Mouse (Mus musculus) thymus, postnatal 4 days (tissue): ENCODE measurements at regions not wholly inside any gene's neighbourhood (a gene's known extent, or its start where the extent isn't known, plus 50 kb on each side); places are given as distances from the start of the nearest gene placed in this dataset.
A peak's percentile ranks its signal among the peaks of the same experiment; 100 is the strongest.
"Not testable (repeated sequence)": the region's sequence is repeated elsewhere in the genome, so short reads cannot be mapped to it uniquely, and the experiment has no call there.

Experiments
- DNase-seq: peaks from one replicate; pipeline ENCODE4 v3.0.0; 2021

DNA sequence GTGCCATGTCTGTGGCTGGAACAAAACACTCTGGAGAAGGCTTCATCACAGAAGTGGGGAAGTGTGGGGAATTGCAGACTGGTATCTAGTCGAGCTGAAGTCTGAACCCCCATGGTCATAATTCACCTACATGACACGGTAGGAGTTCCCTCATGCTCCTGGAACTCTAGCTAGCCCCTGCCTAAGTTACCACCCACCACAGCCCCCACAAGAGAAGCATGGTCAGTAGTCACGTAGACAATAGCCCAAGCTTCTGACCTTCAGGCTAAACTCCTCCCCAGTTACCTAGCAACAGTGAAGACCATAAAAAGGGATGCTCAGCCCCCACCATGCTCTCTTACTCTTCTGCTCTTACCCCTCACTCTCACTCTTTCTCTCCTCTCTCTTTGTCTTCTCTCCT lies 143.8 kb upstream of the Gm17728 start:
- DNase-seq, result not testable (repeated sequence)

DNA sequence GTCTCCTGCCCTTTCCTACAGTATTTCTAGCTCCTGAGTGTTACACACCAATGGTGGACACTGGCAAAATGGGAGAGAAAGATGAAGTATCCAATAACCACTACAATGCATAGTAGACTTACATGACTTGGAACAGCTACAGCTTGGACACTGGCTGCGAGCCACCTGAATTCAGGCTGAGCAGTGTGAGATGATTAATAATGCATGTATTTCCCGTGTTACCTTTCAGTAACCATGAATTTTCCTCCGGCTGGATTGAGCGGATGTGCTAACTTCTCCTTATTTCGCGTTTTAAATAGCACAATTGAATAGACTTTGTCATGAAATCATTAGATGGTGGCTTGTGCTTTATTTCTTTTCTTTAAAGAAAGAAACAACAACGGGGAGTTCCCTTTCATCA lies 142.4 kb upstream of the Gm17728 start:
- no peak for DNase-seq

DNA sequence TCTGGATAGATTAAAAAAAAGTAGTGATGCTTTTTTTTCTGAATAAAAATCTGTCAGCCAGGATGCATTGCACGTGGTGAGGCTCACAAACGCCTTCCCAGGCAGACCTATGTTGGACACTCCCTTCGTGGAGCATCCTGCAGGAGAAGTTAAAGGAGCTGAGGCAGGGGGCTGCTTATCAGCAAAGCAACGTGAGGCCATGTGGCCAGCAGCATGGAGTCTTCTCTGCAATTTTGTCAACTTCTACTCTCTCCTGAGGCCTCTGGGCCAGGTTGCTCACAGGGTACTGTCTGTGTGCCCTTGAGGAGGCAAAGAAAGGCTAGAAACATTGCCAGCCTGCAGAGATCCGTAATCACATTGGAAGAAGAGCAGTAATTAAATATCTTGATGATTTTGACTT lies 140.0 kb upstream of the Gm17728 start:
- no peak for DNase-seq

DNA sequence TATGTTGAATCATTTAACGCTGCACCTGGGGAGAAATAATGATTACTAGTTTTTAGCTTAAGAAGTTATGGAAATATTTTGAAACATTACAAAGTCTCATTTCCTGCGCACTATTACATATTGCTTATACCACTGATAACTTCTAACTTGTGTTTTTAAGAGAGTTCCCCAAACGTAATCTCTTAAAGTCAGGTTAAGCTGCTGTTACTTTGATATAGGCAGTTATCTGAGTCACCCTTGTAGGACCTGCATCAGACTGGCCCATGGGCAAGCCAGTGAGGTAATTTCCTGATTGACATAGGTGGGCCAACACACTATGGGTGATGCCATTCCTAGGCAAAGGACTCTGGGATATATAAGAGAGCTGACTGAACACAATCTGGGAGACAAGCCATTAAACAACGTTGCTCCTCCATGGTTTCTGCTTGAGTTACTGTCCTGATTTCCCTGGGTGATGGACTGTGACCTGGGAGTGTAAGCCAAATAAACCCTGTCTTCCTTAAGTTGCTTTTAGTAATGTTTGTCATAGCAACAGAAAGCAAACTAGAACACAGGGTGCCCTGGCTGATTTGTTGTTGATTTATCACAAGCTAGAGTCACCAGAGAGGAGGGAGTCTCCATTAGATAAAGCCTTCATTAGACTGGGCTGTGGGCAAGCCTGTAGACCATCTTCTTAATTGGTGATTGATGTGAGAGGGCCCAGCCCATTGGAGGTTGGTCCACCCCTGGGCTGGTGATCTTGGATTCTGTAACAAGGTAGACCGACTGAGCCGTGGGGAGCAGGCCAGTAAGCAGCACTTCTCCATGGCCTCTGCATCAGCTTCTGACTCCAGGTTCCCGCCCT lies 139.3 kb upstream of the Gm17728 start:
- DNase-seq, result no peak

- peak; percentile 20 for DNase-seq
Measured at GRCm38 (mm10) chr17:9286431-9286830, 135.4 kb upstream of the Gm17728 start.

- DNase-seq, result no peak
Measured at GRCm38 (mm10) chr17:9286834-9287233, 135.0 kb upstream of the Gm17728 start.

- DNase-seq, result no peak
Measured at GRCm38 (mm10) chr17:9287682-9288081, 134.2 kb upstream of the Gm17728 start.

DNA sequence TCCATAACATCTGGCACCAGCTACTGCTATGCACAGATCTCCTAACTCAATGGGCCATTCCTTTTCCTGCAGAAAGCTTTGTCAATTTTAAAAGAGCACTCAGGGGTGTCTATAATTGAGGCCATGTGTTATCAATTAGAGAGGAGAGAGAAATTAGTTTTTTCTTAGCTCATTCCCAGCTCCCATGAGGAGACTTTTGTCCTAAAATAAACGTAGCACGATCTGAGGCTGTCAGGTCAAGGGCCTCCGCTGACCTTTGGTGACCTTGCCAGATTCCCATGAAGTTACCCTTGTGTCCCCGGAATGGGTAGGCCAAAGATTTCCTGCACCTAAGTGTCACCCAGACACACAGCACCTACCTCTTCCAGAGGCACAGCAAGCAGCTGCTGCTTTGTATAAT lies 130.3 kb upstream of the Gm17728 start:
- DNase-seq, result no peak

- no peak for DNase-seq
Measured at GRCm38 (mm10) chr17:9292296-9292695, 129.6 kb upstream of the Gm17728 start.

GRCm38 (mm10) chr17:9296371-9296770 lies 125.5 kb upstream of the Gm17728 start:
- no peak for DNase-seq

GRCm38 (mm10) chr17:9298231-9298630 lies 123.6 kb upstream of the Gm17728 start:
- DNase-seq, result no peak

DNA sequence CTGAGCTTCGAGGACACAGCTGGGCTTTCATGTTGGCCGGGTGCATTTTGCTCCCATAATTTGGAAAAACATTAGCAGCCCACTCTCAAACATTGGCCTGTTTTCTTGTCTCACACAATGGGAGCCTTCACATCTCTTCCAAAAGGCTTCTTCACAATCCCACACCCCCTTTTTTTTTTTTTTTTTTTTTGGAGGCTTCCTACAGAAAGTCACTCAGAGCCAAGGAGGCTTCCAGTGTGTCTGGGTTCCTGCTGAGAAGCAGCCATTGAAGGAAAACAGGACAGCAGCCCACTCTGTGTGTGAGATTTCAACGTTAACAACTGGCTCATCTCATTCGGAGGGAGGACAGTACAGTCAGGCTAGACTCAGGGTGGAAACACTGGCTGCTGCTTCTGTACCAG lies 120.8 kb upstream of the Gm17728 start:
- DNase-seq, result no peak

DNA sequence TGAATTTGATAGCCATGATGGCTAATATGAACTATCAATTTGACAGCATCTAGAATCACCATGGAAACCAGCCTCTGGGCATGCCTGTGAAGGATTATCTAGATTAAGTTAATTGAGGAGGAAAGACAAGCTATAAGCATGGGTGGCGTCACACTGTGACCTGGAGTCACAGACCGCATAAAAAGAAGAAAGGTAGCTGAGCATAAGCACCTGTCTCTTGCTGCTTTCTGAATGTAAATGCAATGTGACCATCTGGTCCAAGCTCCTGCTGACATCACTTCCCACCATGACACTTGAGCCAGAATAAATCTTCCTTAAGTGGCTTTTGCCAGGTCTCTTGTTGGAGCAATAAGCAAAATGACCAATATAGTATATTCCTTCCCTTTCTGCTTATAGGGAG lies 113.4 kb upstream of the Gm17728 start:
- DNase-seq, result no peak

GRCm38 (mm10) chr17:9322772-9323171 lies 99.1 kb upstream of the Gm17728 start:
- DNase-seq, result no peak

- DNase-seq, result no peak
Measured at GRCm38 (mm10) chr17:9328886-9329455, 92.9 kb upstream of the Gm17728 start.

DNA sequence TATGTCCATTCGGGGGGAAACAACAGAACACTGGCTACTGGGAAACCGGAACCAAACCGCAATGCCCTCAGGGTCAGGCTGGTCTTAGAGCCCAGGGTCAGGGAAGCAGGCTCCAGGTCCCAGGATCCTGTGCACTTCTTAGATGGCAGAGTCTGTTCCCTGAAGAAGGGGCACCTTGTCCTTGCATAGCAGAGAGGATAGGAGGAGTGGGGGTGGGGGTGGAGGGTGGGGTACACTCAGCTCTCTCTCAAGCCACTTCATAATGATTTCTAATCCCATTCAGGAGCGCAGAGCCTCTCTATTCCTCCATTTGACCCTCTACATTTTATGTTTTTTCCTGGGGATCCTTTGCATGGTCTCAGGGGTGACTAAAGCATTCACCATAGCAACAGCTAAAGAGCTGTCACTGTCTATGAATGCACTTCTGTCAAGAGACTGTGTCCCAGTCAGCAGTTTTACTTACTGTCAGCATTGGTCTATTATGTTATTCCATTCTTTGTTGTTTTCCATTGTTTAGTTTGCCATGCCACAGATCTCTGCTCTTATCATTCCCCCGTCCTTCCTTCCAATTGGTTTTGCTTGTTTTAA lies 64.2 kb upstream of the Gm17728 start:
- DNase-seq, result no peak
